Mouse (Mus musculus) T-helper 17 cell (primary cell): ENCODE data around the gene Dscaml1.

Source experiments
- in situ Hi-C, 2 experiments: fragments of 300-600 bp; cut with MboI, MseI; formaldehyde crosslinking; loops; 1 replicate in 1 of 2; 2 replicates in 1 of 2; pipeline ENCODE4 v1.15.1; 2025; ENCODE audit warnings: high pct_unique_total_duplicates in 2 of 2

Gene Dscaml1

DNA sequence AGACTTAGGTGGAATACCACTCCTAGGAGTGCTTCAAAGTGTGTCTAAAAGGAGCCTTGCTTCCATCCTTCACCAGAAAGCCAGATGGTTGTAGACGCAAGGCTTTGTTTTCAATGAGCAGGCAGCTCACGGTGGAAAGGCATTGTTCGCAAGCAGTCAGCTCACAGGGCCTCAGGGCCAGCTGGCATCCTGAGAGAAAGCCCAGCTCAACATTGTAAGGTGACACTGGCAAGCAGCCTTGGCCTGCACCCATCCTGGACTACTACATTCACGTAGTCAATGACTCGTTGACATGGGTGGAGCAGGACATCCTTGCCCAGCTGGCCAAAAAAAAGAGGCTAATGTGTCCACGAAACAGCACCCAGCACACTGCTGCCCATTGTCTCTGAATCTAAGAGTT, 134.6 kb downstream of the Dscaml1 start:
- in situ Hi-C loops = no loop called here

DNA sequence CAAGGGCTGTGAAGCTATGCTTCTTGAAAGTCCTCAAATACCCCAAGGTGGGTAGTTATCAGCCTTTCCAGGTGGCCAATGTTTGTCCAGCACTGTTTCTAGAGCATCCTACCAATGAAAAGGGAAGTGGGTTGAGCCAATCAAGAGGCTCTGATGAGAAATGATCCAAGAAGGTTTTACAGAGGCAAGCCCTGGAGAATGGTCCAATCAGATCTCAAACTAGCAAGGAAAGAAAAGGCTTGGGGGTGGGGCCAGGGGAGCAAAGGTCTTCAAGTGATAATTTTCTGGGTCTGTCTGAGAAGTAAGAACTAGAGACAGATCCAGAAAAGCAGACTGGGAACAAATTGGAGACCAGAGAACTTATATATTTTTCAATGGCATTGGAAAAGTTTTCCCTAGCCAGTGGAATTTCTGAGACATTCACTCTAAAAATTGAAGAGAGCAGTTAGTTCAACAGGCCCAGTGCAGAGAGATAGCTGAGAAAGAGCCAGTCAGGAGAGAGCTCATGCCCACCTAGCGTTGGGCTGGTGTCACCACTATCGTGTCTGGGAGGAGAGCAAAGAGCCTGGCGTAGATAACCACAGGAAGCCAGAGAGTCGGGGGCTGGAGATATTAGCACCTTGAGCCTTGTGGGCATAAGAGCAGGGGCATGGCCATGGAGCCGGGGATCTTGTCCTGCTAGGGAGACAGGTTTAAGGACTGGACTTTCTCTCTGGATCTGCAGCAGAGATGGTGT, 140.6 kb downstream of the Dscaml1 start:
- in situ Hi-C loops = no loop called here

DNA sequence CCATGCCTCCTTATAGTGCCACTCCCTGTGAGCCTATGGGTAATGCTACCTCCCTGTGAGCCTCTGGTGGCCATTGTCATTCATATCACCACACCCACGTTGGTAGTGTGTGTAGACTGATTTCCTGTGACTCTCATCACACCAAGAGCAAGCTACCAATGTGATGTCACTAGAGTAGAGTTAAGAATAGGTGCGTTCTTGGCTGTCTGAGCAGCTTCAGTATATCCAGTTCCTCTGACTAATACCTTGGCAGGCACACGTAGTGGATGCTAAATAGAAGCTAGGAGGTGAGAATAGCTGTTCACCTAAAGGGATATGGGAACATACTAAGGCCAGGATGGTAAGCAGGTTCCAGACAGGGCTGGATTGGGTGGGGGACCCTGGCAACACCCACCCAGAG, 143.3 kb downstream of the Dscaml1 start:
- in situ Hi-C loops = no loop called here

DNA sequence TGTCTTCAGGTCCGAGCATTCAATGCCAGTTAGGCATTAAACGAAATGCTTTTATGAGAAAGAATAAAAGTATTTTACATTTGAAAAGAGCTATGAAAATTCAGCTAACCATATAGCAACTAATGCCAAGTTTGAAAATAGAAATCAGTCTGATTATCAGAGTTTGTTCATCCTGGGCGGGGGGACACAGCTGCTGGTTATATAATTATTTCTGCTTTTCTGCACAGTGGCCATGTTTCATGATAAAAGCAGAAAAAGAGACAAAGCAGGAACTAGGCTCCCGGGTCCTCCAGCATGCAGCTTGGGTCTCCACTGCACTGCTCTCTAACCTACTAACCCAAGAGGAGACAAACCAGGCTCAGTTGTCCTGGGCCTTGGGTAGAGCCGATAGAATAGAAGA, 143.9 kb downstream of the Dscaml1 start:
- in situ Hi-C loops = no loop called here

DNA sequence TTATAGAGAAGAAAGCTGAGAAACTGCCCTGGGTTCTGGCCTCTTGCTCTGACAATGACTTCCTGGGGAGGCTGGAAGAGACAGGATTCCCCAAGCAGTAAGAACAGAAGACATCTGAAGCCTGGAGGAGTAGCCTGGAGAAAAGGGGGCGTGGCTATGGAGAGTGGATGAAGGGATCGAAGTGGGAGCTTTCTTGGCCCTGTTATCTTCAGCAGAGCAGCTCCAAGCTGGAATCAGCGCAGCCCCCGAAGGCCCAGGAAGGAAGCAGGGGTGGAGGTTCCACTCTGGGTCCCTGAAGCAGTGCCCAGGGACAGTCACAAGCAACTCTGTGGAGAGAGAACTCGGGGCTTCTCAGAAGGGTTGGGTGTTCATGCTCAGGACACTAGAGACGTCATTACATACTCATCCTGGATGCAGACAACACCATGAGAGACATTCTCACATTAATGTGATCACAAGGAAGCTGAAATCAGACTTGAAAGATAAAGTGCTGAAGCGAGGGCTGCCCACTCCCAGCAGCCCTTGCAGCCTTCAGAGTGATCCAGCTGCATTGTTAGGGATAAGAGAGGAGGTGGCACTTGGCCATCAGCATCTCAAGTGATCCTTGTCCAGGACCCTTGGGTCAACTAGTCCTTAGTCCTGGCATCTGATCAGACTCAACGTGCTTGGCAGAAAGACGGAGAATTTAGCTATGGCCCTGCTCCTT, 146.5 kb downstream of the Dscaml1 start:
- in situ Hi-C loops = no loop called here

DNA sequence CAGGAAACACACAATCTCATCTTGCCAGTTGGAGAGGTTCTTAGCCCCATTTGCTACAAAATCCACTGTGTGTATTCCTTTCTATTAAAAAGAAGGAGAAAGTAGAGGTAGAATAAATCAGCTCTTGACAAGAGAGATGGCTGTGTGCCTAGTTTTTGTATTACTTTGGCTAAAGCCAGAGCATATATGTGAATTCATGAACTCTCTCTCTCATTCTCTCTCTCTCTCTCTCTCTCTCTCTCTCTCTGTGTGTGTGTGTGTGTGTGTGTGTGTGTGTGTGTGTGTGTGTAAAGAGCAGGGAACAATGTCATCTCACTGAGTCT, 147.0 kb downstream of the Dscaml1 start:
- in situ Hi-C loops = no loop called here

DNA sequence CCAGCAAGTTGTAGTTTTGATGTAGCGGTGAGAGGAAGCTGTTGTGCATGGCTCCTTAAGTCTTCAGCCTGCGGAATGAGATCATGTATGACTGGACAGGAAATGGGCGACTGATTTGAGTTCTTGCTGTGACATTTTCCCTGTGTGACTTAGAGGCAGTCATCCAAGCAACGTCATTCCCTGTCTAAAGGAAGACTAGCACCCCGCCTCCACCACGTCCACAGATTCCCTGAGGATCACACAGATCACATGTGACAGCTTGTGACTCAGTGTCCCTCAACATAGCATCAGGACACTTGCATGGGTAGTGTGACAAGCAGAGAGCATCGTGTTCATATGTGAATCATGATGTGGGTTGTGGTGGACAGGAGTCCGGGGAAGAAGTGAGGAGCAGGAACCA, 147.6 kb downstream of the Dscaml1 start:
- in situ Hi-C loops = no loop called here

DNA sequence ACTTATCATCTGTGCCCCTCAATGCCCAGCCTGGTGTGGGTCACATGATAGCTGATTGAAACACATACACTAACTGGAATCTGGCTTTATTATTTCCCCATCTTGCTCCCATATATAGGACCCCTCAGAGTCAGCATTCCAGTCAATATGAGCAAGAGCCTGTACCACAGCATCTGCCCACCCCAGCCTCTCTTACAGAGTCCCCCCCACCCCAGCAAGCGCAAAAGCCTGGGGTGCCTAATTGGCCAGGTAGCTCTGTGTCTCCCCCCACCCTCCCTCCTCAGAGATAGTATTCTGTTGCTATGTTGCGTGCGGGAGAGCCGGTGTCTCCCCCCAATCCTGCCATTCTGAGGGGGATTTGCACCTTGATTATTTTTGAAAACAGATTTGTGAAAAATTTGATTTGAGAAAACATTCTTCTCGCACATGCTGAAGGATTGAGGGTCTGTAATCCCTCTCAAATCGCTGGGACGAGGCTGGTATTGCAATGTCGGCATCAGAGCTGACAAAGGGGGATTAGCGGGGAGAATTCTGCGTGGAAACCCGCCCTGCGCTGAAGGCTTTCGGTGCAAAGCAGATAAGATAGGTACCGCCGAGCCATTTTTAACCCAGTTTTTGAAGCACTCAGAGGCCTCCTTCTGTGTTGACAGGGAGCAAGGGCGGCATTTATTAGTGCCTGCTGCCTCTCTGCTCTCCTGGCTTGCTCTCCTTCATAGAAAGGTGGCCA, 153.8 kb downstream of the Dscaml1 start:
- in situ Hi-C loops = no loop called here

GRCm38 (mm10) chr9:45586475-45586874, 160.0 kb downstream of the Dscaml1 start:
- in situ Hi-C loops = no loop called here

DNA sequence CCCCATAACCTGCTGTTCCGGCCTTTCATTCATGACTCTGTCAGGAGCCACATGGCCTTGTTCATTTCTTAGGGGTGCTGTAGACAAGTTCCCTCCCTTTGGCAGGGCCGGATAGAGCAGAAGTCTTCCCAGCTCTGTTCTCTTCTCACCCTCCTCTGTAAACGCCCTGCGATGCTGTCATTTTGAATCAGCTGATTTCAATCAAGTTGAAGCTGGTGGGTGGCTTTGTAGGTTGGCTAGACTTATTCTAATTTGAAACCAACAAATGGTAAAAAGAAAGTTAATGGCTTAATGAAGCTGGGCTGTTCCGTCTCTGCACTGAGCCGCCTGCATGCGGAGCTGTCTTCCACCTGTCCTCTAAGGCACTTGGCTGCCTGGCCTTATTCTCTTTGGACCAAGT, 161.3 kb downstream of the Dscaml1 start:
- in situ Hi-C loops = no loop called here

DNA sequence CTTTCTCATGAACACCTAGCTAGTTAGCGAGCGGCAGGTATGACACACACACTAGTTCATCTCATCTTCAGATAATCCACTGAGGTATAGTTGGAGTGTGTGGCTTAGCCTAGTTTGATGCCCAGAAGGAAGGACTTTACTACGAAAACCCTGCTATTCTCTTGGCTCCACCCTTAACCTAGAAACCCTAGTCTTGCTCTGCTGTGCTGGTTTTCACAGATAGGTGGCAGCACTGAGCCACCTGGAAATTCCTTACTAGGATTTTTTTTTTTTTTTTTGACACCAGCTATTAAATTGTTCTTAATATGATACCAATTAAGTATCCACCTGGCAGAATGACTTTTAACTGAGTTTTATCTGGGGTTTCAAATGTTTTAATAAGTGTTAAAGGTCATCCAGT, 163.4 kb downstream of the Dscaml1 start:
- in situ Hi-C loops = no loop called here

DNA sequence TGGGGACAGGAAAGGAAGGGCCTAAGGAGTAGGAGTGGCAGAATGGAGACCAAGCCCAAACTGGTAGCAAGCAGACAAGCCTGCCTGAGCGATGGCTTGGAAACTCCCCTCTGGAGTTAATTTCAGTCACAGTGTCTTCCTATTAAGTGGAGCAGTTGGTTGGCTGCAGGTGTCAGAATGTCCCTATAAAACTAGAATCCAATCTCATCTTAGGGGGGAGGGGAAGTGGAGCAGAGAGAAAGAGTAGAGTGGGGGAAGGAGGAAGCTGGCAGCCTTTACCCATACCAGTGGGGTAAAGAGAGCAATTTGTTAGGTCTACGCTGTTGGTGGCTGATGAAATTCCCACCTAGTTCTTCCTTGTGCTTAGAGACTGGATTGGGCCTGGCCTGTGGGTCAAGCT, 164.6 kb downstream of the Dscaml1 start:
- in situ Hi-C loops = no loop called here

GRCm38 (mm10) chr9:45592374-45592773, 165.9 kb downstream of the Dscaml1 start:
- in situ Hi-C loops = no loop called here

DNA sequence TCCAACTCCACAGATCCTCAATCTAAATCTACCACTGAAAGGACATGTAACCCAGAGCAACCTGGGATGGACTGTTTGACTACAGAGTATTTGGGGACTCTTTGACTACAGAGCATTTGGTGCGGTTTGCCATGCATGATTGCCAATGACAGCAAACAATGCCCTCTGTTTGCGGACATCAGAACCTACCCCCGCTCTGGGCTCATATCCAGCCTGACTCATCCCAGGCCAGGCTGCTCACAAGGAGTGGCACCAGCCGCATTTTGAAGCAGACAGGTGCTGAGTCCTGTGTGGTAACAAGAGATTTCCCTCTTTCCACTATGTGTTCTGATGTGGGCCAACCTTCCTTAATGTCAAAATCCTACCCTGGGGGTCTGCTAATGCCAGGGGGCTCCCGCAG, 171.7 kb downstream of the Dscaml1 start:
- in situ Hi-C loops = no loop called here

DNA sequence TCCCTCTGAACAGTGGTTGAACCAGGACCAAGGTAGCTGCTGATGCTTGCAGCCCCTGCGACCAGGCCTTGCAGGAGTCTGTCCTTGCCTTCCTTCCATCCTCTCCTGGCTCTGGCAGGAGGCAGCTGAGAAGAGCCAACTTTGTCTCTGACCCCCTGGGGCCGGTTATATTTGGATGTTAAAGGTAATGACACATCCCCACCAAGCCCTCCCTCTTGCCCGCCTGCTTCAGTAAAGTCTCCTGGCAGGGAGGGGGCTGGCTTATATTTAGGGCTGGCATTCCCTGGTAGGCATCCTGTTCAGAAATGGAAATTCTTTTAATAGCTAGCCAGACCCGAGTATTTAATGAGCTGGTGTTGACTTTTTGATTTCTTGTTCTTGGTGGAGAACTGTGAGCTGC, 172.9 kb downstream of the Dscaml1 start:
- in situ Hi-C loops = no loop called here

GRCm38 (mm10) chr9:45607337-45607736, 180.9 kb downstream of the Dscaml1 start:
- in situ Hi-C loops = no loop called here

DNA sequence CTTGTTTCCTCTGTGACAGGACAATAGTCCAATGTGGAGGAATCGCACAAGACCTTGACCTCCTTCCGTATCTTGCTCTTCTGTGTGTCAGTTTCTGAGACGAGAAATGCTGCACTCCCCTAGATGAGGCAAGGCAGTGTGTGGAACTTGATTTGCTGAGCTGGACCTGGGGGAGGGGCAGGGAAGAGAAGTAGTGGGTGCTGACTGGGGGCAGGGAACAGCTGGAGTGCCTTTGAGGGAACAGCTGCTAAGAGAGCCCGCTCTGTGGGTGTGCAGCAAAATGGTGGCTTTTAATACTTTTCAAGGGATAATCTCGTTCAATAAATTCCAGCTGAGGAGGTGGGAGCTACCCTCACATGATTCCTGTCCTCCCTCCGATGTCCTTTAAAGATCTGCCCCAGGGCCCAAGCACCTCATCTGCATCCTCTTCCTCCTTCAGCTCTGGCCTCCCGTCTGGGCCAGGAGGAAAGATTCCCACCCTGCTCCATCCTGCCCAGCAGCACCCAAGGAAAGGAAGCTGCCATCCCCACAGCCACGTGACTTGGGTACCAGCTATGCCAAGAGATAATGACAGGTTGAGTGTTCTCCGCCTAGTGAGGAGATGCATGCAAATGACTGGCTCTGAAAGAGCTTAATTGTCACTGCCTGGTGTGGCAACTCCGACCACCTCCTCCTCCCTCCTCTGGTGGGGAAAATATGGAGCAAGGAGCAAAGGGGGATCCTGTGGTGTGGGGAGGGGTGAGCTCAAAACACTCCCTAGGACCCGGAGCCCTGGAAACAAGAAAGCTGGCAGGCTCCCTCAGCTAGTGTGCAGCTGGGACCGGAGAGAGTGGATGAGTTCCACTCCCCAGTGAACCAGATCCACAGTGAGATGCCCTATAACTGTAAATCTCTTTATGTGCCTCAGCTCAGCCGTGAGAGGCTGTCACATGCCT, 181.9 kb downstream of the Dscaml1 start:
- in situ Hi-C loops = no loop called here

GRCm38 (mm10) chr9:45610336-45611060, 184.1 kb downstream of the Dscaml1 start:
- in situ Hi-C loops = no loop called here

DNA sequence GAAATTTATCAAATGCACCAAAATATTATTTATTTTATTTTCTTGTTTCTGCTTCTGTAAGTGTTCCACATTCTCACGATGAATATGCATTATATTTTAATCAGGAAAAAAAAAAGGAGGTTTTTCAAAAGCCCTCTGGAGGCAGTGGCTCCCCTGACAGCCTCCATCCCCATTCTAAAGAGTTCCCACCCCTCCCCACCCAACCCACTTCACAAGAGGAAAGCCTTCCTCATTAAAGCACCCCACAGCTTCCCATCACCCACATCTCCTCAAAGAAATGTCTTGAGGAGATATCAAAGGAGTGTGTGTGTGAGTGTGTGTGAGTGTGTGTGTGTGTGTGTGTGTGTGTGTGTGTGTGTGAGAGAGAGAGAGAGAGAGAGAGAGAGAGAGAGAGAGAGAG, 188.2 kb downstream of the Dscaml1 start:
- in situ Hi-C loops = no loop called here

DNA sequence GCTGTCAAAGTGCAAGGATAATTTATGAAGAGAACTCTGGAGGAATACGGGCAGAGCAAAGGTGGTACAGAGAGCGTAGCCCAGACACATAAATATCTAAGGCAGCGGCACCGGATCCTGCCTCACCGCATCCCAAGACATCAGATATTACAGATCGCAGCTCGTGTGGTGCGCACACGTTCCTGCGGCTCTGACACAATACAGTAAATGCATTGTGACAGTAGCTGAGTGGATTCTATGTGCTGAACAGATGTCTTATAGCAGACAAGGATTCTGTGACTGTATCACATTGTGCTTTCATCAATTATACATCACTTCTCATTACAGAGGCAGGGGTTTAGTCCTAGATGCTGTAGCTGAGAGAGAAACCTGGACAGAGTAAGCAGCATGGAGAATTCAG, 191.5 kb downstream of the Dscaml1 start:
- in situ Hi-C loops = no loop called here

- in situ Hi-C loops = no loop called here
Measured at GRCm38 (mm10) chr9:45618443-45618842, 192.0 kb downstream of the Dscaml1 start.
